Mouse (Mus musculus) myocyte (in vitro differentiated cells): ENCODE results near the gene Hoxa2. TPM values are rescaled to one million over a fixed set of nuclear protein-coding genes. Genes with fewer than 3 reads are reported as not detected.
A peak's percentile ranks its signal among the peaks of the same experiment; 100 is the strongest.

Experiments used
- H3K27me3 ChIP-seq: one replicate; pipeline ENCODE4 v1.6.1; 2011; ENCODE audit not compliant: control insufficient read depth, insufficient read depth, insufficient read length
- H3K36me3 ChIP-seq: one replicate; pipeline ENCODE4 v1.6.1; 2011; ENCODE audit not compliant: control insufficient read depth, insufficient read depth
- H3K4me2 ChIP-seq: one replicate; pipeline ENCODE4 v1.6.1; 2011; ENCODE audit warnings: low read depth, control low read depth
- H3K4me3 ChIP-seq: one replicate; pipeline ENCODE4 v1.5.1; 2011; ENCODE audit warnings: mild to moderate bottlenecking, control low read depth, moderate library complexity
- H3K79me2 ChIP-seq: one replicate; pipeline ENCODE4 v1.6.1; 2011; ENCODE audit not compliant: control insufficient read depth, insufficient read depth
- H3ac ChIP-seq: one replicate; pipeline ENCODE4 v1.6.1; 2011; ENCODE audit not compliant: control insufficient read depth, insufficient read length
- CEBPB ChIP-seq: IDR thresholded peaks from 2 replicates; pipeline ENCODE4 v1.6.1; 2011; ENCODE audit warnings: mild to moderate bottlenecking, moderate library complexity; ENCODE audit not compliant: poor library complexity, insufficient read depth, severe bottlenecking
- E2F4 ChIP-seq: IDR thresholded peaks from one replicate; pipeline ENCODE4 v1.6.1; 2011; ENCODE audit warnings: mild to moderate bottlenecking, control low read depth, moderate library complexity; ENCODE audit not compliant: insufficient read depth
- MAX ChIP-seq: IDR thresholded peaks from one replicate; pipeline ENCODE4 v1.6.1; 2011; ENCODE audit warnings: low read depth, mild to moderate bottlenecking, control low read depth
- MYOD1 ChIP-seq, 3 experiments: IDR thresholded peaks; one replicate each; pipeline ENCODE4 v1.6.1; 2011; ENCODE audit warnings: control low read depth in 2 of 3, low read depth in 2 of 3, mild to moderate bottlenecking in 2 of 3, moderate library complexity in 1 of 3; ENCODE audit not compliant: insufficient read length in 2 of 3, control insufficient read depth in 1 of 3
- MYOG ChIP-seq, 3 experiments: IDR thresholded peaks; one replicate each; pipeline ENCODE4 v1.6.1; 2011; ENCODE audit warnings: control low read depth in 2 of 3, low read depth in 2 of 3, mild to moderate bottlenecking in 2 of 3; ENCODE audit not compliant: insufficient read length in 2 of 3, control insufficient read depth in 1 of 3, insufficient read depth in 1 of 3
- POLR2A ChIP-seq: IDR thresholded peaks from one replicate; pipeline ENCODE4 v1.6.1; 2011; ENCODE audit warnings: low read depth, mild to moderate bottlenecking, control low read depth, moderate library complexity; ENCODE audit not compliant: insufficient read length
- POLR2AphosphoS2 ChIP-seq: IDR thresholded peaks from one replicate; pipeline ENCODE4 v1.6.1; 2011; ENCODE audit warnings: low read depth, control low read depth; ENCODE audit not compliant: insufficient read length
- REST ChIP-seq: IDR thresholded peaks from one replicate; pipeline ENCODE4 v1.6.1; 2011; ENCODE audit warnings: mild to moderate bottlenecking, control low read depth, moderate library complexity; ENCODE audit not compliant: insufficient read depth, insufficient read length
- SRF ChIP-seq: IDR thresholded peaks from one replicate; pipeline ENCODE4 v1.6.1; 2011; ENCODE audit warnings: low read depth; ENCODE audit not compliant: control insufficient read depth, insufficient read length
- TCF12 ChIP-seq: IDR thresholded peaks from one replicate; pipeline ENCODE4 v1.6.1; 2011; ENCODE audit warnings: mild to moderate bottlenecking, control low read depth; ENCODE audit not compliant: poor library complexity, insufficient read depth, severe bottlenecking
- TCF3 ChIP-seq: IDR thresholded peaks from one replicate; pipeline ENCODE4 v1.6.1; 2011; ENCODE audit warnings: low read depth, control low read depth; ENCODE audit not compliant: insufficient read length
- USF1 ChIP-seq: IDR thresholded peaks from one replicate; pipeline ENCODE4 v1.6.1; 2011; ENCODE audit warnings: low read depth, mild to moderate bottlenecking, control low read depth, moderate library complexity
- polyA plus RNA-seq: library from polyadenylated mRNA; unstranded; fragments of >200 nt; fragmentation: generic; extraction: Trizol; gene quantifications from one replicate; pipeline ENCODE4 v1.2.1, GENCODE M21; 2012; ENCODE audit warnings: missing spikeins

The Hoxa2 gene
- polyA plus RNA-seq = 0.32 TPM

DNA sequence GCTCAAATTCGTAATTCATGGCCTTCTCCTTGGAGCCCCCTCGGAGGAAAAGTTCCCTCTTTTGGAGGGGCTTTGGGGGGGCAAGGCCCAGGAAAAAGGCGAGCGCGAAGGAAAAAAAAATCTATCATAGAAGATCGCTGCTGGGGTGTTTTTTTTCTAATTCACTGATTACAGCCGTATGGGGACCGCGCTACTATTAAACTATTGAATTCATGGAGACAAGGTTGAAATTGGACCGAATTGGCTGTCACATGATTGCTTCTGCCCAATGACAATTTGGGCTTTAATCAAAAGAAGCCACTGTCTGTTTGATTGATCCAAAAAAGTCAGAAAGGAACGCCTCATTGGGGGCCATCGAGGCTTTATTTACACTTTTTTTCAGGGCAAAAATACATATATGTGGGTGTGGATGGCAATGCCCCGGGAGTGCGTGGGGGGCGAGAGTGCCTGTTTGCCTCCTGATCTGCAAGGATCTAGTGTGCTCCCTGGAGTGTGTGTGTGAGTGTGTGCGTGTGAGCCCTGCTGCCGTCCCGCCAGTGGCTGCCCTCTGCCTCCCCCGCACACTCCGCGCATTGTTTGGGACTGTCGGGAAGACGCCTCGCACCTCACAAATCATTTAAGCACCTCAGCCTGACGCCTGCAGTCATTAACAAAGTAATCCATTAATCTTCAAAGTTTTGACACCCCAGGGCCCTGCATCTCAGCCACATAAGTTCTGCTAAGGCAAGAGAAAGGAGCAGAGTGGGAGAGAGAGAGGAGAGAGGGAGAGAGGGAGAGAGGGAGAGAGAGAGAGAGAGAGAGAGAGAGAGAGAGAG, at the start of gene Hoxa2:
Hoxa2 (minus strand) TSS at position 206 of the 815 bp plus-strand sequence.
- peaks cover 9% of the 10 kb centered on the region for H3K79me2 ChIP-seq
- H3ac ChIP-seq = no peak within 1 kb of the TSS
- H3K4me3 ChIP-seq = no peak within 1 kb of the TSS
- peaks cover 10% of the 10 kb centered on the region for H3K36me3 ChIP-seq
- TF ChIP-seq MYOD1 (IDR thresholded peaks at IDR 0.05; ENCODE audit: control insufficient read depth in 1 of 3, insufficient read length in 2 of 3, low read depth in 2 of 3) (no peak), TCF12 (no peak), SRF (no peak), TCF3 (no peak), POLR2AphosphoS2 (peak; percentile 57), REST (no peak)
- H3K27me3 ChIP-seq = no peaks in the 10 kb centered on the region
- H3K4me2 ChIP-seq = no peak within 1 kb of the TSS

DNA sequence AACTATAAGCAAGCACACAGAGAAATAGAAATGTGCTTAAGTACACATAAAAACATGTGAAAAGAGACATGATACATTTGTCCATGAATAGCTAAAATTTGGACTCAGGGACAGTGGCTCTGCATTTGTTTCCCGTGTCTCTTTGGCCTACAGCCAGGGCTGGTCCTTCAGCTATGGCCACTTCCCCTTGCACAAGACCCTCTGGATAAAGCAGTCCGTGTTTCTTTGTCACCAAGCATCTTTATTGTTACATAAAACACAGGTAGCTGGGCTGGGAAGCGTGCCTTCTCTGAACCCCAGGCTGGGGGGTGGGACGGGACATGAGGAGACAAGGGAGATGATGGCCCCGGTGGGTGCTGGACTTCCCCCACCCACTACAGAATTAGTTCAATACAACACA, 49.6 kb upstream of the Hoxa2 start:
- peaks cover 38% of the 10 kb centered on the region for H3K79me2 ChIP-seq
- TF ChIP-seq USF1 (no peak), REST (no peak), MYOD1 (IDR thresholded peaks at IDR 0.05; ENCODE audit: control insufficient read depth in 1 of 3, insufficient read length in 2 of 3, low read depth in 2 of 3) (no peak), POLR2AphosphoS2 (no peak), MAX (no peak), MYOG (IDR thresholded peaks at IDR 0.05; ENCODE audit: control insufficient read depth in 1 of 3, insufficient read depth in 1 of 3, insufficient read length in 2 of 3, low read depth in 2 of 3) (no peak), POLR2A (no peak), SRF (no peak), TCF3 (no peak), TCF12 (no peak), E2F4 (no peak), CEBPB (no peak)
- peak overlapping the region; percentile 97 for H3K4me2 ChIP-seq
- H3K36me3 ChIP-seq = no peaks in the 10 kb centered on the region
- H3K4me3 ChIP-seq = peak overlapping the region; percentile 67
- H3ac ChIP-seq = no peak overlapping the region
- no peaks in the 10 kb centered on the region for H3K27me3 ChIP-seq

- no peaks in the 10 kb centered on the region for H3K36me3 ChIP-seq
- peaks cover 44% of the 10 kb centered on the region for H3K79me2 ChIP-seq
- peak within 1 kb of the TSS; percentile 24 for H3ac ChIP-seq
- H3K4me2 ChIP-seq = peak within 1 kb of the TSS; percentile 97
- H3K27me3 ChIP-seq = no peaks in the 10 kb centered on the region
- H3K4me3 ChIP-seq = peak within 1 kb of the TSS; percentile 67
- TF ChIP-seq POLR2AphosphoS2 (peak; percentile 89), MAX (no peak), REST (peak; percentile 39), MYOD1 (IDR thresholded peaks at IDR 0.05; ENCODE audit: control insufficient read depth in 1 of 3, insufficient read length in 2 of 3, low read depth in 2 of 3) (peak in 1 of 3 experiments; percentile 53), TCF3 (no peak), MYOG (IDR thresholded peaks at IDR 0.05; ENCODE audit: control insufficient read depth in 1 of 3, insufficient read depth in 1 of 3, insufficient read length in 2 of 3, low read depth in 2 of 3) (peak in 1 of 3 experiments; percentile 44), E2F4 (no peak), CEBPB (no peak), POLR2A (peak; percentile 88), USF1 (peak; percentile 88)
Measured at GRCm38 (mm10) chr6:52213119-52213986, 48.7 kb upstream of the Hoxa2 start, which contains the start of the genes Hoxa3 and Gm28308. Hoxa3 (minus strand) TSS chr6:52213336. Gm28308 (minus strand) TSS chr6:52213339.

DNA sequence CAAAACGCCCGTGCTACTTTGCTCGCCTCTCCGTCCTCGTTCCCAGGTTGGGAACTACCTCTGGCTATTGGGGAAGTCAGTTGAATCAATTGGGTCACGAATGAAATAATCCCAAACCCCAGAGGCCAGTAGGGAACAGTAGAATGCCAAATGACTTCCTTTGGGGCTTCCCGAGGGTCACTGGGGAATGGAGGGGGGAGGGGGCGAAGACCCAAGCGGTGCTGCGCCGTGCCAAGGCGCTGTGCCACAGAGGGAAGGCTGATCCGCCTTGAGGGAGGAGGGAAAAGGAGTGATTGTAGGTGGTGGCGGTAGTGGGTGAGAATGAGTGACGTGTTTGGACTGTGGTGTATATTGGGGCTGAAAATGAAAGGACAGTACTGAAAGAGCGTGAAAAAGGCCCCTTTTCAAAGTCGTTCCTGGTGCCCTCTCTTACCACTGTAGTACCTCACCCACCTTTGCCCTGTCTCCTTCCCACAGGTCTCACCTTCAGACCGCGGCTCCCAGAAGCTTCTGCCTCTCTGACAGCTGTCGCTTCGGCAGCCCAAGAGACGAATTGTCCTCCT, 48.0 kb upstream of the Hoxa2 start:
- peak overlapping the region; percentile 97 for H3K4me2 ChIP-seq
- H3K4me3 ChIP-seq = peak overlapping the region; percentile 67
- no peaks in the 10 kb centered on the region for H3K27me3 ChIP-seq
- H3K36me3 ChIP-seq = no peaks in the 10 kb centered on the region
- TF ChIP-seq MAX = no peak
- TF ChIP-seq MYOD1 (IDR thresholded peaks at IDR 0.05; ENCODE audit: control insufficient read depth in 1 of 3, insufficient read length in 2 of 3, low read depth in 2 of 3) = no peak
- TF ChIP-seq POLR2AphosphoS2 = peak; percentile 57
- TF ChIP-seq REST = no peak
- TF ChIP-seq POLR2A = peak; percentile 68
- TF ChIP-seq MYOG (IDR thresholded peaks at IDR 0.05; ENCODE audit: control insufficient read depth in 1 of 3, insufficient read depth in 1 of 3, insufficient read length in 2 of 3, low read depth in 2 of 3) = no peak
- no peak for TF ChIP-seq USF1
- H3K79me2 ChIP-seq = peaks cover 48% of the 10 kb centered on the region
- H3ac ChIP-seq = peak overlapping the region; percentile 24
